Mouse (Mus musculus) gonadal fat pad, adult 2 months (tissue): Measurements from ENCODE around the gene Tpm3-rs7. TPM values are rescaled to one million over a fixed set of nuclear protein-coding genes. Genes with fewer than 3 reads are reported as not detected.
"Not testable (repeated sequence)": the region's sequence is repeated elsewhere in the genome, so short reads cannot be mapped to it uniquely, and the experiment has no call there.

Experiments used
- DNase-seq: peaks from one replicate; pipeline ENCODE4 v3.0.0-alpha.2; 2012; ENCODE audit warnings: low read depth
- polyA plus RNA-seq: library from polyadenylated mRNA; depleted of rRNA; stranded (reverse); fragments of >200 nt; gene quantifications from 2 replicates; pipeline ENCODE4 v1.2.3, GENCODE M21; 2012; rRNA removed

Gene Tpm3-rs7
- 0.49 and 0.61 TPM in 2 replicates for polyA plus RNA-seq

DNA sequence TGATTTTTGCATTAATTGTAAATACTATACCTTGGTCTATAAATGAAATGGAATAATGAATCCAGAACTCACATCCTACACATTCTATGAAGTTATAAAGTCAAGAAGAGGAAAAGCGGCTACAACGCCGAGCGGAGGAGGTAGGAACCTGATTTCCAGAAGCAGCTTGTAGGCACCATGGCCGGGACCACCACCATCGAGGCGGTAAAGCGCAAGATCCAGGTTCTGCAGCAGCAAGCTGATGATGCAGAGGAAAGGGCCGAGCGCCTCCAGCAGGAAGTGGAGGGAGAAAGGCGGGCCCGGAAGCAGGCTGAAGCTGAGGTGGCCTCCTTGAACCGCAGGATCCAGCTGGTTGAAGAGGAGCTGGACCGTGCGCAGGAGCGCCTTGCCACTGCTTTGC lies at the start of gene Tpm3-rs7:
Tpm3-rs7 (plus strand) TSS at position 110 of the 400 bp plus-strand sequence.
- DNase-seq: not testable (repeated sequence)

GRCm38 (mm10) chr14:113317023-113317422 lies 2.6 kb downstream of the Tpm3-rs7 start:
- DNase-seq: no peak

DNA sequence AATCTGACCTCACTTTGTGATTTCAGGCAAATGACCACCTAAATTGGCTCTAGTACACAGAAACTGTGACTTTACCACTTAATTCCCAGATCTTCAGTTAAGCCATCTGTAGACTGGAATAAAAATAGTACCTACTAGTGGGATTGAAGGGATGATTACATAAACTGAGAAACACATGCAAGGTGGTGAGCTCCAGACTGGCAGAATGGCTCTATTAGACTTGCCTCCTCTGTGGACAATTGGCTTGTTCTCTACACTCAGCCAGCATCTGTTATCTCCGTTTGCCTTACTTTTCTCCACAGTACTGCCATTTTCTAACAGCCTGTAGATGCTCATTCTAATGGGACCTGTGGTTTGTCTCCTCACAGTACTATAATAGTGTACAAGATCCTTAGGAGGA lies 49.0 kb downstream of the Tpm3-rs7 start:
- DNase-seq: no peak
